Mouse (Mus musculus): ENCODE data around the gene 2810459M11Rik. TPM values are rescaled to one million over a fixed set of nuclear protein-coding genes. Genes with fewer than 3 reads are reported as not detected.

2810459M11Rik gene
- 42.1 TPM for polyA plus RNA-seq (2014; fragmentation: Illumina TruSeq; extraction: RNeasy Lipid Tissue Mini Kit (QIAGEN cat#74804); ENCODE audit: low read depth, low replicate concordance)

GRCm38 (mm10) chr1:86045848-86046805 is at the start of gene 2810459M11Rik:
2810459M11Rik (plus strand) TSS chr1:86045863.

GRCm38 (mm10) chr1:86016516-86016915 is 29.1 kb upstream of the 2810459M11Rik start, which contains the start of gene Spata3:
Spata3 (plus strand) TSS chr1:86016816.

GRCm38 (mm10) chr1:86064271-86064991 is 18.8 kb downstream of the 2810459M11Rik start, which contains the start of gene Psmd1:
Psmd1 (plus strand) TSS chr1:86064387.

Other genes starting within 250 kb of the 2810459M11Rik start
- gene Itm2c, start 151.6 kb upstream of the 2810459M11Rik start, polyA plus RNA-seq (2014; fragmentation: Illumina TruSeq; extraction: RNeasy Lipid Tissue Mini Kit (QIAGEN cat#74804); ENCODE audit: low read depth, low replicate concordance), result 257 TPM
- 0.83 TPM for gene 4933407L21Rik, start 117.4 kb upstream of the 2810459M11Rik start, polyA plus RNA-seq (2014; fragmentation: Illumina TruSeq; extraction: RNeasy Lipid Tissue Mini Kit (QIAGEN cat#74804); ENCODE audit: low read depth, low replicate concordance)
- gene Gpr55, start 84.9 kb upstream of the 2810459M11Rik start, polyA plus RNA-seq (2014; fragmentation: Illumina TruSeq; extraction: RNeasy Lipid Tissue Mini Kit (QIAGEN cat#74804); ENCODE audit: low read depth, low replicate concordance), result 0.27 TPM
- gene Spata3, start 29.0 kb upstream of the 2810459M11Rik start, polyA plus RNA-seq (2014; fragmentation: Illumina TruSeq; extraction: RNeasy Lipid Tissue Mini Kit (QIAGEN cat#74804); ENCODE audit: low read depth, low replicate concordance), result 41.5 TPM
- 83.1 TPM for gene Psmd1, start 18.5 kb downstream of the 2810459M11Rik start, polyA plus RNA-seq (2014; fragmentation: Illumina TruSeq; extraction: RNeasy Lipid Tissue Mini Kit (QIAGEN cat#74804); ENCODE audit: low read depth, low replicate concordance)
- 0.14 TPM for gene Htr2b, start 66.1 kb downstream of the 2810459M11Rik start, polyA plus RNA-seq (2014; fragmentation: Illumina TruSeq; extraction: RNeasy Lipid Tissue Mini Kit (QIAGEN cat#74804); ENCODE audit: low read depth, low replicate concordance)
- not detected for gene Gm21972, start 87.8 kb downstream of the 2810459M11Rik start, polyA plus RNA-seq (2014; fragmentation: Illumina TruSeq; extraction: RNeasy Lipid Tissue Mini Kit (QIAGEN cat#74804); ENCODE audit: low read depth, low replicate concordance)
- 10.4 TPM for gene Armc9, start 108.9 kb downstream of the 2810459M11Rik start, polyA plus RNA-seq (2014; fragmentation: Illumina TruSeq; extraction: RNeasy Lipid Tissue Mini Kit (QIAGEN cat#74804); ENCODE audit: low read depth, low replicate concordance)

All from adipose tissue, adult 10 weeks (tissue).